Mouse (Mus musculus) brain, embryonic 14.5 days (tissue): ENCODE data around the gene Tmem45a.

Experiments used
- CTCF ChIP-seq: fragments of 200-500 bp; IDR thresholded peaks from 2 replicates; pipeline ENCODE4 v1.5.1; 2012; ENCODE audit warnings: inconsistent platforms, mild to moderate bottlenecking, moderate library complexity, borderline replicate concordance; ENCODE audit not compliant: insufficient read depth, insufficient read length; ENCODE audit errors: extremely low read depth
- POLR2A ChIP-seq: fragments of 200-500 bp; IDR thresholded peaks from 2 replicates; pipeline ENCODE4 v1.6.1; 2012; ENCODE audit warnings: mild to moderate bottlenecking, inconsistent platforms, borderline replicate concordance; ENCODE audit not compliant: poor library complexity, insufficient read depth, insufficient read length, severe bottlenecking; ENCODE audit errors: extremely low read depth

DNA sequence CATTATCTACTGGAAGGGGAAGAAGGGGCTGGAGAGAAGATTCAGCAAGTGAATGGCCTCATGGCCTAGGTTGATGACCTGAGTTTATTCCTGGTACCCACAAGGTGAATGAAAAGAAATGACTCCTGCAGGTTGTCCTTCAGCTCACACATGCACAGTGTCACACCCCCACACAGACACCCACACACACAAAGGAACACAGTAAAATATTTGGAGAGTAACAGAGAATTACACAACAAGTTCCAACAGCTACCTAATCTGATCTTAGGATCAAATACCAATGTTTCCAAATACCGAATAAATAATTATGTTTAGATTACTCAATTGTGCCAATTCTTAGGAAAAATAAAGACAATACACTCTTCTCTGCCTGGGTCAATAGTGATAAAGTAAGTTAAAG is 52.7 kb downstream of the Tmem45a start:
- no peak for TF ChIP-seq CTCF
- TF ChIP-seq POLR2A = no peak
